In the genomic region with DNA sequence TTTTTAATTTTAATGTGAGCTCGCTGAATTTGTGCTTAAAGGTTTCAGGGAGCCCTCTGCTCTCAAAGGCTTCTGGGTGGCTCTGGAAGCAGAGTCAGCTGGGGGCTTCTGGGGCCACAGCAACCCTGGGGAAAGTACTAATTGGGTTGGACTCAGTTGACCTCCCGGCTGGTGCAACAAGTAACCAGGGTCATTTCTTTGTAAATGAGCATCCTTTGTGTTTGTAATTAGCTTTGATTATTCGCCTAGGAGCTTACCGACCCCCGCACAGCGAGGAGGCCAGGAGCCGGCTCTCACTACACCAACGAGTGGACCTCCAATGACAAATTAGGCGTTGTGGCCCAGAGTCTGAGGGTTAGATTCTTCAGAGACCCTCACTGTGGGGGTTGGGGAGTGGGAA, we compare ENCODE assay signal across 10 mouse cellular contexts. TPM values are rescaled to one million over a fixed set of nuclear protein-coding genes. Genes with fewer than 3 reads are reported as not detected.
DNase-seq lines count a peak whose midpoint lies in the region; ATAC-seq and TF ChIP-seq lines count a peak whose summit lies in the region.
"Had no signal": no experiment of that assay in that cellular context is flagged by ENCODE, and none has a peak within 500 bp of the region (broad histone marks: within the 10 kb centered on the region; RNA-seq: fewer than 3 reads in every experiment).

No protein-coding gene starts in this region.

- no peak overlapping the region for H3K27ac ChIP-seq in lung, embryonic 14.5 days (ENCODE audit: low read depth)
- H3K27ac ChIP-seq in forebrain, embryonic 11.5 days (ENCODE audit: low read depth, low read length): no peak overlapping the region
- no peak overlapping the region for H3K27ac ChIP-seq in limb, embryonic 11.5 days (replicated peaks; ENCODE audit: low read depth, low read length)
- H3K27ac ChIP-seq in stomach, embryonic 14.5 days (ENCODE audit: low read length): no peak overlapping the region
- H3K27ac ChIP-seq in thymus, adult 2 months (ENCODE audit: control insufficient read depth, insufficient read depth, low read length): no peak overlapping the region
- H3K27ac ChIP-seq: macrophage had no signal

- ATAC-seq in lung, embryonic 14.5 days (ENCODE audit: insufficient read depth): no peak
- peak; percentile 56 for ATAC-seq in forebrain, embryonic 11.5 days (replicated peaks; ENCODE audit: low FRiP score)
- no peak for ATAC-seq in limb, embryonic 11.5 days (ENCODE audit: insufficient number of reproducible peaks, low FRiP score, low TSS enrichment, low read depth)
- no peak for ATAC-seq in stomach, embryonic 14.5 days (ENCODE audit: insufficient number of reproducible peaks, insufficient read depth, low FRiP score, low read depth)

- H3K9me3 ChIP-seq in lung, embryonic 14.5 days (ENCODE audit: low read depth, low read length): no peaks in the 10 kb centered on the region
- H3K9me3 ChIP-seq in forebrain, embryonic 11.5 days (ENCODE audit: control insufficient read depth, low read length): no peaks in the 10 kb centered on the region
- no peaks in the 10 kb centered on the region for H3K9me3 ChIP-seq in limb, embryonic 11.5 days (ENCODE audit: control insufficient read depth, low read length)
- no peaks in the 10 kb centered on the region for H3K9me3 ChIP-seq in stomach, embryonic 14.5 days (ENCODE audit: control insufficient read depth, low read depth, low read length)

- peak overlapping the region; percentile 27; the same call in 1 of the 2 replicates for H3K4me3 ChIP-seq in lung, embryonic 14.5 days (ENCODE audit: low read depth, low read length)
- peak overlapping the region; percentile 15; the same call in 1 of the 2 replicates for H3K4me3 ChIP-seq in forebrain, embryonic 11.5 days (ENCODE audit: low read depth, low read length)
- H3K4me3 ChIP-seq in limb, embryonic 11.5 days (ENCODE audit: low read depth, low read length): peak overlapping the region; percentile 32
- peak overlapping the region; percentile 14 for H3K4me3 ChIP-seq in stomach, embryonic 14.5 days (ENCODE audit: low read depth, low read length)
- no peak overlapping the region for H3K4me3 ChIP-seq in thymus, adult 2 months (ENCODE audit: control insufficient read depth, insufficient read depth, low read length)

- no peak for TF ChIP-seq POLR2A in thymus, adult 2 months (IDR thresholded peaks at IDR 0.05; ENCODE audit: control insufficient read depth, extremely low read depth, insufficient read depth, low read length, poor library complexity)

- H3K27me3 ChIP-seq in lung, embryonic 14.5 days (ENCODE audit: insufficient read depth, low read length): peaks cover 15% of the 10 kb centered on the region; the same call in 1 of the 2 replicates
- peaks cover 57% of the 10 kb centered on the region for H3K27me3 ChIP-seq in forebrain, embryonic 11.5 days (ENCODE audit: control insufficient read depth, insufficient read depth, low read length)
- H3K27me3 ChIP-seq in limb, embryonic 11.5 days (ENCODE audit: control insufficient read depth, insufficient read depth, low read length): 0 out of 2 replicates have a peak, but pooled peaks cover 2% of the 10 kb centered on the region
- H3K27me3 ChIP-seq in stomach, embryonic 14.5 days (ENCODE audit: control insufficient read depth, insufficient read depth, low read length): peaks cover 6% of the 10 kb centered on the region; the same call in 1 of the 2 replicates
- H3K27me3 ChIP-seq in thymus, adult 2 months (ENCODE audit: control insufficient read depth, insufficient read depth, low read length): peaks cover 2% of the 10 kb centered on the region; the same call in 1 of the 2 replicates

- no peaks in the 10 kb centered on the region for H3K36me3 ChIP-seq in lung, embryonic 14.5 days (ENCODE audit: insufficient read depth)
- no peaks in the 10 kb centered on the region for H3K36me3 ChIP-seq in forebrain, embryonic 11.5 days (ENCODE audit: control insufficient read depth, insufficient read depth, low read length)
- no peaks in the 10 kb centered on the region for H3K36me3 ChIP-seq in limb, embryonic 11.5 days (ENCODE audit: control insufficient read depth, insufficient read depth, low read length)
- no peaks in the 10 kb centered on the region for H3K36me3 ChIP-seq in stomach, embryonic 14.5 days (ENCODE audit: control insufficient read depth, insufficient read depth, low read length)
- no peaks in the 10 kb centered on the region for H3K36me3 ChIP-seq in thymus, adult 2 months (ENCODE audit: control insufficient read depth, insufficient read depth, low read length)

- 4% methylated on average over 9 of the region's 9 CpGs for WGBS in lung, embryonic 14.5 days
- 1% methylated on average over 9 of the region's 9 CpGs for WGBS in forebrain, embryonic 11.5 days
- 2% methylated on average over 9 of the region's 9 CpGs for WGBS in limb, embryonic 11.5 days
- 9% methylated on average over 9 of the region's 9 CpGs for WGBS in stomach, embryonic 14.5 days
- 47% methylated on average over 9 of the region's 9 CpGs for WGBS in thymus, adult 2 months

- no peak overlapping the region for H3K9ac ChIP-seq in lung, embryonic 14.5 days
- no peak overlapping the region for H3K9ac ChIP-seq in forebrain, embryonic 11.5 days (ENCODE audit: low read length)
- H3K9ac ChIP-seq in limb, embryonic 11.5 days (ENCODE audit: low read length): no peak overlapping the region
- H3K9ac ChIP-seq in stomach, embryonic 14.5 days (replicated peaks; ENCODE audit: low read depth, low read length): no peak overlapping the region

- no peak for DNase-seq in lung, embryonic 14.5 days
- no peak for DNase-seq in lung, postnatal 4 days
- DNase-seq in forebrain, embryonic 11.5 days (ENCODE audit: low spot score): peak; percentile 63
- no peak for DNase-seq in limb, embryonic 11.5 days (ENCODE audit: low spot score)
- DNase-seq in right cerebral cortex, postnatal 4 days: no peak
- no peak for DNase-seq in thymus, adult 2 months
- no peak for DNase-seq in spleen, adult 12 weeks (ENCODE audit: low spot score)
- DNase-seq: cerebellum, postnatal 36 days had no signal

- peak overlapping the region; percentile 62 for H3K4me2 ChIP-seq in lung, embryonic 14.5 days
- H3K4me2 ChIP-seq in forebrain, embryonic 11.5 days (ENCODE audit: low read depth, low read length, severe bottlenecking): peak overlapping the region; percentile 46; the same call in 1 of the 2 replicates
- H3K4me2 ChIP-seq in limb, embryonic 11.5 days (ENCODE audit: low read depth, severe bottlenecking): peak overlapping the region; percentile 42; the same call in 1 of the 2 replicates
- H3K4me2 ChIP-seq in stomach, embryonic 14.5 days (replicated peaks; ENCODE audit: low read depth, low read length): peak overlapping the region; percentile 33; the same call in 1 of the 2 replicates

- H3K4me1 ChIP-seq in lung, embryonic 14.5 days (ENCODE audit: insufficient read depth): no peaks in the 10 kb centered on the region
- H3K4me1 ChIP-seq in forebrain, embryonic 11.5 days (replicated peaks; ENCODE audit: control insufficient read depth, insufficient read depth, low read length): no peaks in the 10 kb centered on the region
- H3K4me1 ChIP-seq in limb, embryonic 11.5 days (ENCODE audit: control insufficient read depth, insufficient read depth, low read length): 0 out of 2 replicates have a peak, but pooled peaks cover 6% of the 10 kb centered on the region
- no peaks in the 10 kb centered on the region for H3K4me1 ChIP-seq in stomach, embryonic 14.5 days (ENCODE audit: control insufficient read depth, insufficient read depth, low read length)
- H3K4me1 ChIP-seq in thymus, adult 2 months (replicated peaks; ENCODE audit: control insufficient read depth, insufficient read depth, low read length): no peaks in the 10 kb centered on the region; the same call in 1 of the 2 replicates

- TF ChIP-seq CTCF in lung, embryonic 14.5 days (IDR thresholded peaks at IDR 0.05; ENCODE audit: low read depth): no peak
- no peak for TF ChIP-seq CTCF in thymus, adult 2 months (IDR thresholded peaks at IDR 0.05; ENCODE audit: borderline replicate concordance, control insufficient read depth, extremely low read depth, insufficient read depth, low read length, poor library complexity)

RNA-seq across cellular contexts. Expression of gene Bsx, which starts 14.7 kb away (rescaled TPM):
- polyA plus RNA-seq in lung, embryonic 14.5 days (2014; fragmentation: Nextera tagmentation; extraction: Ambion mirVana): not detected in 2 replicates
- 0.72 and 1.7 TPM in 2 replicates for polyA plus RNA-seq in forebrain, embryonic 11.5 days (2014; fragmentation: Nextera tagmentation; extraction: Ambion mirVana)
- not detected in 2 replicates for polyA plus RNA-seq in limb, embryonic 11.5 days (2014; fragmentation: Nextera tagmentation; extraction: Ambion mirVana)
- polyA plus RNA-seq in stomach, embryonic 14.5 days (2014; fragmentation: Nextera tagmentation; extraction: Ambion mirVana): 0.07 TPM in 1 of 2 replicates, not detected in the other
- polyA plus RNA-seq in thymus, adult 2 months (2012; rRNA removed): 0.05 and 0.09 TPM in 2 replicates
- polyA plus RNA-seq: macrophage had no signal

RNA-seq across cellular contexts. Expression of gene Hspa8, which starts 58.4 kb away (rescaled TPM):
- 2,522 and 2,633 TPM in 2 replicates for polyA plus RNA-seq in lung, embryonic 14.5 days (2014; fragmentation: Nextera tagmentation; extraction: Ambion mirVana)
- 3,498 and 3,614 TPM in 2 replicates for polyA plus RNA-seq in forebrain, embryonic 11.5 days (2014; fragmentation: Nextera tagmentation; extraction: Ambion mirVana)
- 3,724 and 3,791 TPM in 2 replicates for polyA plus RNA-seq in limb, embryonic 11.5 days (2014; fragmentation: Nextera tagmentation; extraction: Ambion mirVana)
- polyA plus RNA-seq in stomach, embryonic 14.5 days (2014; fragmentation: Nextera tagmentation; extraction: Ambion mirVana): 2,119 and 2,394 TPM in 2 replicates
- 2,928 and 2,969 TPM in 2 replicates for polyA plus RNA-seq in thymus, adult 2 months (2012; rRNA removed)
